Mouse (Mus musculus) midbrain, embryonic 12.5 days (tissue): Measurements from ENCODE around the gene Cldn3. TPM values are rescaled to one million over a fixed set of nuclear protein-coding genes. Genes with fewer than 3 reads are reported as not detected.

Experiments
- ATAC-seq: fragments of 200-750 bp; cut with Nextera tagmentation; 2 replicates; pipeline ENCODE4 v1.8.0; 2017; ENCODE audit warnings: low read depth, moderate TSS enrichment, moderate library complexity; ENCODE audit not compliant: low FRiP score
- H3K27ac ChIP-seq: fragments of 300-500 bp; sonication (generic); replicated peaks from 2 replicates; pipeline ENCODE4 v1.5.1; 2016; ENCODE audit warnings: mild to moderate bottlenecking
- H3K27me3 ChIP-seq: fragments of 300-500 bp; sonication (generic); 2 replicates; pipeline ENCODE4 v1.6.1; 2016; ENCODE audit warnings: mild to moderate bottlenecking
- H3K36me3 ChIP-seq: fragments of 300-500 bp; sonication (generic); 2 replicates; pipeline ENCODE4 v1.6.1; 2016
- H3K4me1 ChIP-seq: fragments of 300-500 bp; sonication (generic); 2 replicates; pipeline ENCODE4 v1.6.1; 2016
- H3K4me2 ChIP-seq: fragments of 300-500 bp; sonication (generic); replicated peaks from 2 replicates; pipeline ENCODE4 v1.6.1; 2016; ENCODE audit warnings: mild to moderate bottlenecking, moderate library complexity
- H3K4me3 ChIP-seq: fragments of 300-500 bp; sonication (generic); 2 replicates; pipeline ENCODE4 v1.5.1; 2016; ENCODE audit warnings: mild to moderate bottlenecking
- H3K9ac ChIP-seq: fragments of 300-500 bp; sonication (generic); replicated peaks from 2 replicates; pipeline ENCODE4 v1.6.1; 2016; ENCODE audit warnings: mild to moderate bottlenecking, moderate library complexity
- H3K9me3 ChIP-seq: fragments of 300-500 bp; sonication (generic); 2 replicates; pipeline ENCODE4 v1.6.1; 2016; ENCODE audit warnings: mild to moderate bottlenecking
- WGBS: fragments of 180-500 bp; shearing (Covaris S2); methylation state at CpG from one replicate; pipeline ENCODE4 v1.1.7; 2016; 5-methylcytosine and 5-hydroxymethylcytosine counted together
- polyA plus RNA-seq: library from polyadenylated mRNA; unstranded; fragments of >200 nt; fragmentation: Nextera tagmentation; extraction: Ambion mirVana; gene quantifications from 2 replicates; pipeline ENCODE4 v1.2.1, GENCODE M21; 2016

Gene Cldn3
- polyA plus RNA-seq, 1 experiment from 2014 or later = 2.8 TPM

DNA sequence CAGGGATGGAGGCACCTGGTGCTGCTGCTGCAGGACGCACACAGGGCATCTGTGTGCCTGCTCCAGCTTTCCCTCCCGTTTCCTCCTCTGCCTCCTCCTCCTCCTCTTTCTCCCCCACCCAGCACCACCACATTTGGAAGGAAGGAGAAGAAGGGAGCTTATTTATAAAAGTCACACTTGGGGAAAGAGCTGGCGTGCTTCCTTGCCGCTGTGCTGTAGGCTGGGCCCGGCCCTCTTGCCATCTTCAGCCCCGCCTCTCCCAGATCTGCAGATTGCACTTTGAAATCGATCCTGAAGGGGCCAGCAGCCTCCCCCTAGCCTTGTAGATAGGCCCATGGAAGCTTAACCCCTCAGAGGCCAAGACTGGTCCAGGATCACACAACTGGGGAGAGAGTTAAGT is 39.9 kb downstream of the Cldn3 start:
- H3K27ac ChIP-seq = no peak overlapping the region
- no peaks in the 10 kb centered on the region for H3K36me3 ChIP-seq
- peaks cover 16% of the 10 kb centered on the region for H3K4me1 ChIP-seq
- 26% methylated on average over 7 of the region's 7 CpGs for WGBS
- no peak overlapping the region for H3K9ac ChIP-seq
- no peak for ATAC-seq
- 0 out of 2 replicates have a peak, but pooled peaks cover 3% of the 10 kb centered on the region for H3K9me3 ChIP-seq
- H3K4me3 ChIP-seq = no peak overlapping the region
- H3K27me3 ChIP-seq = peaks cover 12% of the 10 kb centered on the region
- H3K4me2 ChIP-seq = no peak overlapping the region

GRCm38 (mm10) chr5:135029007-135029854 is 43.2 kb downstream of the Cldn3 start:
- Histone ChIP-seq H3K9me3 (0 out of 2 replicates have a peak, but pooled peaks cover 3% of the 10 kb centered on the region), H3K9ac (no peak overlapping the region), H3K4me1 (peaks cover 11% of the 10 kb centered on the region), H3K27ac (no peak overlapping the region), H3K27me3 (peaks cover 4% of the 10 kb centered on the region; the same call in 1 of the 2 replicates), H3K36me3 (no peaks in the 10 kb centered on the region), H3K4me2 (no peak overlapping the region), H3K4me3 (no peak overlapping the region)
- WGBS = 58% methylated on average over 18 of the region's 18 CpGs
- ATAC-seq = no peak

DNA sequence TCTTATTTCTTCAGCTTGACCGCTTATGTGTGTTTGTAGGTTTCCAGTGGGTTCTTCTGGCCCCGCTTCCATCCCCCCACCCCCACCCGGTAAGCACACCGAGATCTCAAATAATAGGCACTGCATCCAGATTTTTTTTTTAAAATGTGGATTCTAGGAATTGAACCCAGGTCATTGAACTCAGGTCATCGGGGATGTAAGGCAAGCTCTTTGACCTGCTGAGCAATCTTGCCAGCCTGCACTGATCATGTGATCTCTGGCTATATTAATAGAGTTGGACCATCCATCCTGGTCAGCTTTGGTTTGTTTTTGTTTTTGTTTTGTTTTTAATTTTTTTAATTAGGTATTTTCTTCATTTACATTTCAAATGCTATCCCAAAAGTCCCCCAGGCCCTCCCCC is 46.6 kb downstream of the Cldn3 start:
- no peak overlapping the region for H3K4me2 ChIP-seq
- no peak for ATAC-seq
- H3K4me3 ChIP-seq = no peak overlapping the region
- H3K9ac ChIP-seq = no peak overlapping the region
- 0 out of 2 replicates have a peak, but pooled peaks cover 3% of the 10 kb centered on the region for H3K36me3 ChIP-seq
- H3K4me1 ChIP-seq = peaks cover 7% of the 10 kb centered on the region; the same call in 1 of the 2 replicates
- H3K27me3 ChIP-seq = no peaks in the 10 kb centered on the region
- 0 out of 2 replicates have a peak, but pooled peaks cover 3% of the 10 kb centered on the region for H3K9me3 ChIP-seq
- WGBS = 93% methylated on average over 5 of the region's 5 CpGs
- no peak overlapping the region for H3K27ac ChIP-seq

DNA sequence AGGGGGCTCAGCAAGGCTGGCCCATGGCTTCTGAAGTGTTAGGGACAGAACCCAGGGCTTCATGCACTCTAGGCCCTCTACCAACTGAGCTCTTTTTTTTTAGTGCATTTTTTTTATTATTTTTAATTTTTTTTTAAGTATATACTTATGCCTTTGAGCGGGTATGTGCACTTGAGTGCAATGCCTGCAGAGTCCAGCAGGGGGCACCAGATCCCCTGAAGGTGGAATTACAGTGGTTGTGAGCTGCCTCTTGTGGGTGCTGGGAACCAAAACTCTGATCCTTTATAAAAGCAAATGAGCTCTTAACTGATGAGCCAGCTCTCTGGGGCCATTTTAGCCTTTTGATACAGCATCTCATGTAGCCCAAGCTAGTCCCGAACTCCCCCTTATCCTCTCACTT is 48.6 kb downstream of the Cldn3 start:
- no peak for ATAC-seq
- no peaks in the 10 kb centered on the region for H3K4me1 ChIP-seq

DNA sequence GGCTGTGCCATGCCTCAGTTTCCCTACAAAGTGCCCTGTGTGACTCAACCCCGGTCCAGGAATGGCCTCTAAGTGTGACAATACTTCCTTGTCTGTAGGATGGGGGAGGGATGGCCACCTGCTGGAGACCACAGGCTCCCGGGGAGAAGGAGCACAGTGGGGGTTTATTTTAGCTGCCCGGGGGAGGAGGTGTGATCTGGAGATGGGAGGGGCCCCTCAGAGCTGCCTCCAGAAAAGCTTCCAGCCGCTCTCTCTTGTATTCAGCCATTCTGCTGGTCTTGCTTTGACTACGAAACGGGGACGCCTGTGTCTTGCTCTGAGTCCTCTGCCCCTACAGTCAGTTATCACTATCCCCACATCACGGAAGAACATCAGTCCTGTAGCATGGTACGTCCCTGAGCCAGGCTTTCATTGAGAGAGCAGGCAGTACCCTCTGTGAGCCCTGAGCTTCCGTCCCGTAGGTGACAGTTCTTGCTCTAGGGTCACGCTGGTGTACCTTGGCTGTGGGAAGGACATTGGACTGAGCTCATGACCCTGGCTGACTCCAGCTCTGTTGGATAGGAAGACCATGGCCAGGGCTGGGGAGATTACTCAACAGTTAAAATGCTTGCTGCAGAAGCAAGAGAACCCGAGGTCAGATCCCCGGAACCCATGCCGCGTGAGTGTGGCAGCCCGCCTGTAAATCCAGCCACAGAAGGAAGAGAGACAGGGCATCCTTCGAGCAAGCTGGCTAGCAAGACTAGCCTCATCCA is 49.8 kb downstream of the Cldn3 start:
- no peak for ATAC-seq
- no peaks in the 10 kb centered on the region for H3K4me1 ChIP-seq
- H3K27ac ChIP-seq = no peak overlapping the region
- H3K9ac ChIP-seq = no peak overlapping the region
- no peak overlapping the region for H3K4me3 ChIP-seq
- 0 out of 2 replicates have a peak, but pooled peaks cover 15% of the 10 kb centered on the region for H3K36me3 ChIP-seq
- no peaks in the 10 kb centered on the region for H3K27me3 ChIP-seq
- no peak overlapping the region for H3K4me2 ChIP-seq
- H3K9me3 ChIP-seq = no peaks in the 10 kb centered on the region
- 65% methylated on average over 18 of the region's 18 CpGs for WGBS

More for the DNA sequence above, 48.6 kb downstream of the Cldn3 start:
- Histone ChIP-seq H3K9ac (no peak overlapping the region), H3K9me3 (0 out of 2 replicates have a peak, but pooled peaks cover 3% of the 10 kb centered on the region), H3K36me3 (0 out of 2 replicates have a peak, but pooled peaks cover 15% of the 10 kb centered on the region), H3K27ac (no peak overlapping the region), H3K4me3 (no peak overlapping the region), H3K27me3 (no peaks in the 10 kb centered on the region), H3K4me2 (no peak overlapping the region)
- WGBS = 91% methylated on average over 2 of the region's 2 CpGs

Other genes with a start within 250 kb of the Cldn3 start
- 3.8 and 4.0 TPM in 2 replicates for gene Eln, start 238.9 kb upstream of the Cldn3 start, polyA plus RNA-seq
- gene Tmem270, start 79.5 kb upstream of the Cldn3 start, polyA plus RNA-seq = not detected in 2 replicates
- gene Cldn13, start 70.7 kb upstream of the Cldn3 start, polyA plus RNA-seq = 2.5 TPM in 2 replicates
- gene Mettl27, start 53.8 kb upstream of the Cldn3 start, polyA plus RNA-seq = 9.5 and 10.4 TPM in 2 replicates
- gene Cldn4, start 39.3 kb upstream of the Cldn3 start, polyA plus RNA-seq = 0.98 and 2.0 TPM in 2 replicates
- gene Abhd11, start 22.9 kb downstream of the Cldn3 start, polyA plus RNA-seq = 39.1 and 41.4 TPM in 2 replicates
- gene Stx1a, start 37.3 kb downstream of the Cldn3 start, polyA plus RNA-seq = 27.8 and 29.3 TPM in 2 replicates
- gene Dnajc30, start 78.0 kb downstream of the Cldn3 start, polyA plus RNA-seq = 27.6 and 28.3 TPM in 2 replicates
- gene Bud23, start 78.7 kb downstream of the Cldn3 start, polyA plus RNA-seq = 118 and 119 TPM in 2 replicates
- 28.2 and 32.1 TPM in 2 replicates for gene Vps37d, start 92.1 kb downstream of the Cldn3 start, polyA plus RNA-seq
- gene Mlxipl, start 103.7 kb downstream of the Cldn3 start, polyA plus RNA-seq = 2.0 and 2.1 TPM in 2 replicates
- 26.3 and 26.5 TPM in 2 replicates for gene Tbl2, start 163.4 kb downstream of the Cldn3 start, polyA plus RNA-seq
- gene Bcl7b, start 182.1 kb downstream of the Cldn3 start, polyA plus RNA-seq = 46.8 and 49.6 TPM in 2 replicates
- 68.1 and 70.4 TPM in 2 replicates for gene Baz1b, start 201.1 kb downstream of the Cldn3 start, polyA plus RNA-seq